Mouse (Mus musculus): ENCODE data around the gene Artn.

DNA sequence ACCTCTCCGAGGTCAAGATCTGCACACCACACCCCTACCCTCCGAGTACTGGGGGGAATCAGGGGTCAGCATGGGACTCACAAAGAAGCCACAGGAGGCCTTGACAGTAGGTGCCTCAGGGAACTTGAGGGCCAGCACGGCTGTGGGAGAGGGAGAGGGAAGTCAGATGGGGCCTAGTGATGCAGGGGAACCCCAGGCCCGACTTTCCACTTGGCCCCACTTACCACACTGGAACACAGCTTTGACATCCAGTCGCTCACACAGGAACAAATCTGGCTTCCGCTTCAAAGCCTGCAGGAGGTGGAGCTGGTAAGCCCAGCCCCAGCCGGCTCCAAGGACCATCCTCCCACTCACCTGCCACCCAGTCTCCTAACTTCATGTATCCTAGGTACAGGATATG is 34.2 kb downstream of the Artn start:
- TF ChIP-seq CTCF (IDR thresholded peaks at IDR 0.05; ENCODE audit: insufficient read depth, low read length) (no peak), POLR2A (IDR thresholded peaks at IDR 0.05; ENCODE audit: borderline replicate concordance, extremely low read depth, low read depth, low read length) (no peak)
